Mouse (Mus musculus) small intestine, adult 2 months (tissue): Measurements from ENCODE around the gene Orai2.

Experiments used
- CTCF ChIP-seq: fragments of 200-500 bp; IDR thresholded peaks from 2 replicates; pipeline ENCODE4 v1.5.1; 2012; ENCODE audit warnings: low read depth, mild to moderate bottlenecking, control low read depth, inconsistent platforms, low read length, moderate library complexity, mixed read lengths; ENCODE audit not compliant: insufficient replicate concordance, insufficient read length; ENCODE audit errors: extremely low read depth
- POLR2A ChIP-seq: fragments of 200-500 bp; IDR thresholded peaks from 2 replicates; pipeline ENCODE4 v1.6.1; 2012; ENCODE audit warnings: low read depth, mild to moderate bottlenecking, control low read depth, inconsistent platforms, low read length, moderate library complexity

DNA sequence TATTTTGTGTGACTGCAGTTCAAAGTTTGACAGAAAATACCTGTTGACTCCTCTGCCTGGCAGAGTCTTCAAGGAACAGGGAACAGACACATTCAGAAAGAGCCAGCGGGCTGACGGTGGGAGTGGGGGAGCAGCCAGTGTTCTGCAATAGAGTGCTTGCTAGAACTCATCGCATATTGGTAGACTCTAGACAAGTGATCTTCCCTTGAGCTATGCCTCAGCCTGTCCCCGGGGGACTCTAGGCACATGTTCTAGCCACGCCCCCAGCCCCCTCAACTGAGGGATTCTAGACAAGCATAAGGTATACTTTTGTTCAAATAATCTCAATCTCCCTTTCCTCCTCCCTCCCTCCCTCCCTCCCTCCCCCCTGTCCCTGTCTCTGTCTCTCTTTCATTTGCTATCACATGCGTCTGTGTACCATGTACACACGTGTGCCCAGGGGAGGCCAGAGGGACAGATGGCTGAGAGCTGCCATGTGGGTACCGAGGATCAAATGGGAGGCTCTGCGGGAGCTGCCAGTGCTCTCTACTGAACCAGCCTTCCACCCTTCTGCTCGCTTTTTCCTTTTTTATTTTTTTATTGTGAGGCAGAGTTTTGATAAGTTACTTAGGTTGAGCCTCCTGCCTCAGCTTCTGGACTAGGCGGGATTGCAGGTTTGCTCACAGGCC is 6.6 kb downstream of the Orai2 start:
- TF ChIP-seq CTCF (no peak), POLR2A (no peak)
